Mouse (Mus musculus): ENCODE measurements around the gene Foxo1.

DNA sequence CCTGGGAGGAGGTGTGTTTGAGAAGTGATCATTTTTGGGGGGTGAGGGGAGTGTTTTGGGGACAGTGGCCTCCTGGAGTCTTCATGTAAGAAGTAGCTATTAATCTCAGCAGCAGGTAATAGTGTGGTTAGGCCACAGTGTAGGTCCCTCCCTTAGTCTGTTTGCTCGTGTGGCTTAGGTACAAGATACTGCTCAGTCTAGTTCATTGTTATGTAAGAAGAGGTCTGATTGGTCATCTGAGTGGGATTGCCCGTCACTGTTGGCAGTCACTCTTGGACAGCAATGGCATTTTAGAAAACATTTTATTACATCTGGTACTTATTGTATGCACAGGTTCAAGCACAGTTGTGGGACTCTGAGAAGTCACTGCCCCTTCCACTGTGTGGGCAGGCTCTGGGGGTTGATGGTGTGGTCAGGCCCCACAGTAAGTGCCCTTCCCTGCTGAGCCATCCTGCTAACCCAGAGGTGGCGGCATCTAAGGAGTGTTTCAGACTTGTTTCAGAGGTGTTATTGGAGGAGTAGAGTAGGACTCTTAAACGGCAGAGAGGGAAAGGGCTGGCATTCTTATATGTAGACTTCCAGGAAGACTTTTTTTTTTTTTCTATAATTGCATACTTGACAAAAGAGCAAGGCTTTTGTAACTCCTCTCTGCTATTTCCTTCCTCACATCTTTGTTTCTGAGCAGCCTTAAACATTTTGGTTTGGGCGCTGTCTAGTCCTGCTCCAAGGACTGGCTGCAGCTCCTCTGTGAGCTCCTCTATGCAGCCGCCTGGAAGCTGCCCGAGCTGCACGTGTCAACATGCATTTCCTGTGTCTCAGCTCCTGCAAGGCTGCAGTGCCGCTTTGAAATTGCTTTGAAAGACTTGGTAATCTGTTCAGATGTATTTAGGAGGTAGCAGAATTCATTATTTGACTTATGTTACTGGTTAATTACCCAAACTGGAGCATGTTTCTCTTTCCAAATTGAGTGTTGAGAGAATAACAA, 54.6 kb downstream of the Foxo1 start:
- TF ChIP-seq CTCF (IDR thresholded peaks at IDR 0.05) (no peak), EP300 (IDR thresholded peaks at IDR 0.05) (no peak)

Measured in lung, postnatal 0 days (tissue).